Mouse (Mus musculus) liver, embryonic 15.5 days (tissue): ENCODE results near the gene Kdm1b. TPM values are rescaled to one million over a fixed set of nuclear protein-coding genes. Genes with fewer than 3 reads are reported as not detected.
A peak's percentile ranks its signal among the peaks of the same experiment; 100 is the strongest.

ENCODE experiments used
- ATAC-seq: fragments of 200-750 bp; cut with Nextera tagmentation; 2 replicates; pipeline ENCODE4 v1.8.0; 2017; ENCODE audit warnings: moderate number of reproducible peaks, mild to moderate bottlenecking, moderate library complexity; ENCODE audit not compliant: insufficient read depth
- H3K27ac ChIP-seq: fragments of 300-500 bp; sonication (generic); replicated peaks from 2 replicates; pipeline ENCODE4 v1.5.1; 2015; ENCODE audit warnings: mild to moderate bottlenecking, inconsistent platforms
- H3K27me3 ChIP-seq: fragments of 300-500 bp; sonication (generic); 2 replicates; pipeline ENCODE4 v1.6.1; 2015; ENCODE audit warnings: mild to moderate bottlenecking, inconsistent platforms
- H3K36me3 ChIP-seq: fragments of 300-500 bp; sonication (generic); replicated peaks from 2 replicates; pipeline ENCODE4 v1.6.1; 2015; ENCODE audit warnings: moderate library complexity, mild to moderate bottlenecking, inconsistent platforms
- H3K4me1 ChIP-seq: fragments of 300-500 bp; sonication (generic); replicated peaks from 2 replicates; pipeline ENCODE4 v1.6.1; 2015; ENCODE audit warnings: inconsistent platforms
- H3K4me2 ChIP-seq: fragments of 300-500 bp; sonication (generic); 2 replicates; pipeline ENCODE4 v1.6.1; 2015; ENCODE audit warnings: moderate library complexity, mild to moderate bottlenecking, inconsistent platforms
- H3K4me3 ChIP-seq: fragments of 300-500 bp; sonication (generic); replicated peaks from 2 replicates; pipeline ENCODE4 v1.5.1; 2015; ENCODE audit warnings: mild to moderate bottlenecking, inconsistent platforms
- H3K9ac ChIP-seq: fragments of 300-500 bp; sonication (generic); 2 replicates; pipeline ENCODE4 v1.6.1; 2015; ENCODE audit warnings: moderate library complexity, mild to moderate bottlenecking, inconsistent platforms
- H3K9me3 ChIP-seq: fragments of 300-500 bp; sonication (generic); replicated peaks from 2 replicates; pipeline ENCODE4 v1.6.1; 2016; ENCODE audit warnings: inconsistent platforms
- WGBS: fragments of 180-500 bp; shearing (Covaris S2); methylation state at CpG from one replicate; pipeline ENCODE4 v1.1.7; 2015; ENCODE audit warnings: mixed read lengths; ENCODE audit not compliant: insufficient replicate concordance; 5-methylcytosine and 5-hydroxymethylcytosine counted together
- polyA plus RNA-seq: library from polyadenylated mRNA; unstranded; fragments of >200 nt; fragmentation: Nextera tagmentation; extraction: Ambion mirVana; gene quantifications from 2 replicates; pipeline ENCODE4 v1.2.1, GENCODE M21; 2015

Gene Kdm1b
- polyA plus RNA-seq, 1 experiment from 2014 or later = 3.1 TPM

GRCm38 (mm10) chr13:47088433-47088832, 45.1 kb downstream of the Kdm1b start:
- ATAC-seq = no peak
- no peak overlapping the region for H3K4me3 ChIP-seq
- H3K27me3 ChIP-seq = no peaks in the 10 kb centered on the region
- H3K4me2 ChIP-seq = no peak overlapping the region
- no peaks in the 10 kb centered on the region for H3K4me1 ChIP-seq
- 92% methylated on average over 1 of the region's 1 CpGs for WGBS
- H3K27ac ChIP-seq = no peak overlapping the region
- peaks cover 80% of the 10 kb centered on the region for H3K36me3 ChIP-seq
- H3K9me3 ChIP-seq = no peaks in the 10 kb centered on the region
- no peak overlapping the region for H3K9ac ChIP-seq

GRCm38 (mm10) chr13:47089271-47089670, 46.0 kb downstream of the Kdm1b start:
- 83% methylated on average over 2 of the region's 2 CpGs for WGBS
- H3K4me1 ChIP-seq = no peaks in the 10 kb centered on the region; the same call in 1 of the 2 replicates
- peaks cover 86% of the 10 kb centered on the region for H3K36me3 ChIP-seq
- no peaks in the 10 kb centered on the region for H3K9me3 ChIP-seq
- no peak overlapping the region for H3K4me3 ChIP-seq
- no peaks in the 10 kb centered on the region for H3K27me3 ChIP-seq
- no peak overlapping the region for H3K4me2 ChIP-seq
- ATAC-seq = no peak
- no peak overlapping the region for H3K9ac ChIP-seq
- H3K27ac ChIP-seq = no peak overlapping the region

- ATAC-seq = no peak
- H3K4me3 ChIP-seq = no peak overlapping the region
- no peaks in the 10 kb centered on the region for H3K9me3 ChIP-seq
- WGBS = 84% methylated on average over 2 of the region's 2 CpGs
- H3K4me1 ChIP-seq = peaks cover 3% of the 10 kb centered on the region; the same call in 1 of the 2 replicates
- no peak overlapping the region for H3K27ac ChIP-seq
- H3K36me3 ChIP-seq = peaks cover 93% of the 10 kb centered on the region
- no peak overlapping the region for H3K9ac ChIP-seq
- H3K4me2 ChIP-seq = no peak overlapping the region
- H3K27me3 ChIP-seq = no peaks in the 10 kb centered on the region
Measured at GRCm38 (mm10) chr13:47093791-47094190, 50.5 kb downstream of the Kdm1b start.

- H3K27me3 ChIP-seq = no peaks in the 10 kb centered on the region
- H3K4me3 ChIP-seq = no peak overlapping the region
- no peak overlapping the region for H3K9ac ChIP-seq
- no peak for ATAC-seq
- 85% methylated on average over 2 of the region's 2 CpGs for WGBS
- no peak overlapping the region for H3K4me2 ChIP-seq
- peaks cover 8% of the 10 kb centered on the region for H3K4me1 ChIP-seq
- peaks cover 90% of the 10 kb centered on the region for H3K36me3 ChIP-seq
- no peak overlapping the region for H3K27ac ChIP-seq
- no peaks in the 10 kb centered on the region for H3K9me3 ChIP-seq
Measured at GRCm38 (mm10) chr13:47096591-47096990, 53.3 kb downstream of the Kdm1b start.

GRCm38 (mm10) chr13:47099265-47099664, 56.0 kb downstream of the Kdm1b start:
- H3K4me3 ChIP-seq = no peak overlapping the region
- H3K36me3 ChIP-seq = peaks cover 86% of the 10 kb centered on the region

GRCm38 (mm10) chr13:47100587-47100986, 57.3 kb downstream of the Kdm1b start:
- H3K4me2 ChIP-seq = no peak overlapping the region
- ATAC-seq = no peak
- H3K36me3 ChIP-seq = peaks cover 74% of the 10 kb centered on the region
- no peaks in the 10 kb centered on the region for H3K27me3 ChIP-seq
- no peaks in the 10 kb centered on the region for H3K9me3 ChIP-seq
- peaks cover 25% of the 10 kb centered on the region for H3K4me1 ChIP-seq
- no peak overlapping the region for H3K27ac ChIP-seq
- H3K9ac ChIP-seq = no peak overlapping the region
- H3K4me3 ChIP-seq = no peak overlapping the region
- 82% methylated on average over 2 of the region's 2 CpGs for WGBS

More at GRCm38 (mm10) chr13:47099265-47099664, 56.0 kb downstream of the Kdm1b start:
- ATAC-seq = no peak
- no peaks in the 10 kb centered on the region for H3K27me3 ChIP-seq
- WGBS = 76% methylated on average over 7 of the region's 7 CpGs
- H3K27ac ChIP-seq = no peak overlapping the region
- no peak overlapping the region for H3K9ac ChIP-seq
- H3K9me3 ChIP-seq = no peaks in the 10 kb centered on the region
- no peak overlapping the region for H3K4me2 ChIP-seq
- H3K4me1 ChIP-seq = peaks cover 23% of the 10 kb centered on the region

GRCm38 (mm10) chr13:47104146-47104545, 60.8 kb downstream of the Kdm1b start:
- peaks cover 44% of the 10 kb centered on the region for H3K4me1 ChIP-seq
- no peaks in the 10 kb centered on the region for H3K9me3 ChIP-seq
- WGBS = 21% methylated on average over 2 of the region's 2 CpGs
- no peak for ATAC-seq
- H3K9ac ChIP-seq = peak overlapping the region; percentile 100
- peaks cover 40% of the 10 kb centered on the region for H3K36me3 ChIP-seq
- H3K4me2 ChIP-seq = peak overlapping the region; percentile 78
- no peaks in the 10 kb centered on the region for H3K27me3 ChIP-seq
- peak overlapping the region; percentile 57; the same call in 1 of the 2 replicates for H3K27ac ChIP-seq
- peak overlapping the region; percentile 99 for H3K4me3 ChIP-seq

- H3K36me3 ChIP-seq = peaks cover 33% of the 10 kb centered on the region
- WGBS = under 1% methylated on average over 25 of the region's 25 CpGs
- peak overlapping the region; percentile 100 for H3K27ac ChIP-seq
- H3K4me1 ChIP-seq = peaks cover 53% of the 10 kb centered on the region
- no peak for ATAC-seq
- H3K4me3 ChIP-seq = peak overlapping the region; percentile 99
- H3K27me3 ChIP-seq = no peaks in the 10 kb centered on the region
- H3K9ac ChIP-seq = peak overlapping the region; percentile 100
- peak overlapping the region; percentile 78 for H3K4me2 ChIP-seq
- H3K9me3 ChIP-seq = no peaks in the 10 kb centered on the region
Measured at GRCm38 (mm10) chr13:47104856-47105541, 61.7 kb downstream of the Kdm1b start.

GRCm38 (mm10) chr13:47105711-47106579, 62.6 kb downstream of the Kdm1b start, which contains the start of gene Dek:
TSS of gene Dek (minus strand) at chr13:47106201.
- peak; percentile 84 for ATAC-seq
- no peaks in the 10 kb centered on the region for H3K9me3 ChIP-seq
- WGBS = under 1% methylated on average over 120 of the region's 129 CpGs
- H3K4me2 ChIP-seq = peak within 1 kb of the TSS; percentile 78
- H3K9ac ChIP-seq = peak within 1 kb of the TSS; percentile 100
- peak within 1 kb of the TSS; percentile 99 for H3K4me3 ChIP-seq
- H3K27me3 ChIP-seq = no peaks in the 10 kb centered on the region
- peaks cover 25% of the 10 kb centered on the region for H3K36me3 ChIP-seq
- peaks cover 61% of the 10 kb centered on the region for H3K4me1 ChIP-seq
- H3K27ac ChIP-seq = peak within 1 kb of the TSS; percentile 100

GRCm38 (mm10) chr13:47106580-47106888, 63.2 kb downstream of the Kdm1b start:
- Histone ChIP-seq H3K9me3 (no peaks in the 10 kb centered on the region), H3K4me1 (peaks cover 62% of the 10 kb centered on the region), H3K4me2 (peak overlapping the region; percentile 78), H3K27ac (peak overlapping the region; percentile 100), H3K36me3 (peaks cover 19% of the 10 kb centered on the region), H3K4me3 (peak overlapping the region; percentile 99), H3K9ac (peak overlapping the region; percentile 100), H3K27me3 (no peaks in the 10 kb centered on the region)
- no peak for ATAC-seq
- 0% methylated on average over 20 of the region's 20 CpGs for WGBS

- Histone ChIP-seq H3K9me3 (no peaks in the 10 kb centered on the region), H3K27ac (peak overlapping the region; percentile 100), H3K4me2 (peak overlapping the region; percentile 78), H3K27me3 (no peaks in the 10 kb centered on the region), H3K36me3 (peaks cover 2% of the 10 kb centered on the region; the same call in 1 of the 2 replicates), H3K9ac (peak overlapping the region; percentile 63), H3K4me1 (peaks cover 74% of the 10 kb centered on the region), H3K4me3 (peak overlapping the region; percentile 36)
- 26% methylated on average over 2 of the region's 2 CpGs for WGBS
- peak; percentile 71 for ATAC-seq
Measured at GRCm38 (mm10) chr13:47109239-47109638, 65.9 kb downstream of the Kdm1b start.
